Mouse (Mus musculus) hindbrain, postnatal 0 days (tissue): ENCODE measurements around the gene Hist1h2af. TPM values are rescaled to one million over a fixed set of nuclear protein-coding genes. Genes with fewer than 3 reads are reported as not detected.
A peak's percentile ranks its signal among the peaks of the same experiment; 100 is the strongest.

Source experiments
- ATAC-seq: fragments of 200-750 bp; cut with Nextera tagmentation; 2 replicates; pipeline ENCODE4 v1.8.0; 2017; ENCODE audit warnings: mild to moderate bottlenecking, moderate TSS enrichment, moderate library complexity
- DNase-seq: peaks from one replicate; pipeline ENCODE4 v3.0.0-alpha.2; 2015; ENCODE audit warnings: low spot score
- H3K27ac ChIP-seq: fragments of 300-500 bp; sonication (generic); 2 replicates; pipeline ENCODE4 v1.5.1; 2014; ENCODE audit warnings: mild to moderate bottlenecking
- H3K27me3 ChIP-seq: fragments of 300-500 bp; sonication (generic); 2 replicates; pipeline ENCODE4 v1.6.1; 2014; ENCODE audit warnings: low read length, mixed read lengths; ENCODE audit not compliant: insufficient read depth
- H3K36me3 ChIP-seq: fragments of 300-500 bp; sonication (generic); 2 replicates; pipeline ENCODE4 v1.6.1; 2014; ENCODE audit warnings: low read length, mixed read lengths; ENCODE audit not compliant: insufficient read depth
- H3K4me1 ChIP-seq: fragments of 300-500 bp; sonication (generic); 2 replicates; pipeline ENCODE4 v1.6.1; 2014; ENCODE audit warnings: antibody characterized with exemption, low read length, mixed read lengths; ENCODE audit not compliant: insufficient read depth
- H3K4me2 ChIP-seq: fragments of 300-500 bp; sonication (generic); 2 replicates; pipeline ENCODE4 v1.6.1; 2014; ENCODE audit warnings: low read depth, mild to moderate bottlenecking, low read length, moderate library complexity, mixed read lengths
- H3K4me3 ChIP-seq: fragments of 300-500 bp; sonication (generic); 2 replicates; pipeline ENCODE4 v1.5.1; 2014; ENCODE audit warnings: low read length
- H3K9ac ChIP-seq: fragments of 300-500 bp; sonication (generic); replicated peaks from 2 replicates; pipeline ENCODE4 v1.6.1; 2014; ENCODE audit warnings: mild to moderate bottlenecking, low read length, moderate library complexity, mixed read lengths
- H3K9me3 ChIP-seq: fragments of 300-500 bp; sonication (generic); 2 replicates; pipeline ENCODE4 v1.6.1; 2016; ENCODE audit warnings: low read length, mixed read lengths
- CTCF ChIP-seq: IDR thresholded peaks from 2 replicates; pipeline ENCODE4 v1.5.1; 2016; ENCODE audit warnings: antibody characterized with exemption, control low read depth, low read depth
- WGBS: fragments of 180-500 bp; shearing (Covaris S2); extraction: QIAGEN DNeasy Blood & Tissue Kit; methylation state at CpG from one replicate; pipeline ENCODE4 v1.1.7; 2014; 5-methylcytosine and 5-hydroxymethylcytosine counted together
- polyA plus RNA-seq: library from polyadenylated mRNA; unstranded; fragments of >200 nt; fragmentation: Nextera tagmentation; extraction: Ambion mirVana; gene quantifications from 2 replicates; pipeline ENCODE4 v1.2.1, GENCODE M21; 2015
- total RNA-seq: library from RNA; depleted of rRNA; stranded (reverse); fragments of >200 nt; gene quantifications from 2 replicates; pipeline ENCODE4 v1.2.3, GENCODE M21; 2014

The Hist1h2af gene
- total and polyA plus RNA-seq, 2 experiments from 2014 or later = 3.3 to 415 TPM

DNA sequence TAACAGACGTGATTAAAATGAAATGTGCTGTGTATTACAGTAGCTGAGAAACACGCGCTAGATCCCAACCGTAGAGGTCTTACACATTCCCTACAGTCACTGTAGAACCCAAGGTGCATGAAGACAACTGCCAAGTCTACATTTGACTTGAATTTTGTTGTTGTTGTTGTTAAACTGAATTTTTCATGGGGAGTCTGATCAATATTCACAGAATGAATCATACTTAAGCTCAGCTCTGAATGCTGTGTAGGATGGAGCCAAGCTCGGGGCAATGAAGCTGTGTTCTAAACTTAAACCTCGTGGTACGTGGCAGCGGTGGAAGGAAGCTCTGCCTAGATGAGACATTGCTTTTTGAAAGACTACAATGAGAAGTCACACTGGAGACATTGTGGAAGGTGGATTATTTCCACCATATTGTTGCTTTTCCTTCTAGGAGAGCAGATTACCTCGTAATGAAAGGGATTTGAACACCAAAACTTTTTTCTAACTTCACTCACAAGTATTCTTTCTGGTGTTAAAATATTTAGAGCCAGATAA lies 31.6 kb upstream of the Hist1h2af start:
- Histone ChIP-seq H3K9ac (no peak overlapping the region), H3K4me1 (peaks cover 2% of the 10 kb centered on the region; the same call in 1 of the 2 replicates), H3K9me3 (no peaks in the 10 kb centered on the region), H3K36me3 (no peaks in the 10 kb centered on the region), H3K4me3 (no peak overlapping the region), H3K27me3 (no peaks in the 10 kb centered on the region), H3K4me2 (no peak overlapping the region), H3K27ac (no peak overlapping the region)
- 40% methylated on average over 9 of the region's 9 CpGs for whole genome bisulfite sequencing
- DNase-seq (no peak), ATAC-seq (no peak)
- TF ChIP-seq CTCF = no peak

DNA sequence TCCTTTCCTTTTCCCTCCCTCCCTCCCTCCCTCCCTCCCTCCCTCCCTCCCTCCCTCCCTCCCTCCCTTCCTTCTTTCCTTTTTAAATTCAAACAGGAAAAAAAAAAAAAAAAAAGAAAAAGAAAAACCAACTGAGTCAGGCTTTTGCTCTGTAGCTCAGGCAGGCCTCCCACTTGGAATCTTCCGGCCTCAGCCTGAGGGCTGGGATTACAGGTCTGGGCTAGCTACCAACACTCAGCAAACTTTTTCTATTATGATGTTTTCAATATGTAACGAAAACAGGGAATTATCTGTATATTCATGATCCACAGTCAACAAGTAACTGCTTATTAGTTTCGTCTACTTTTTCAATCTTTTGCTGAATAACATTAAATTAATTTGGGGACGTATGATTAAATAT lies 30.8 kb upstream of the Hist1h2af start:
- H3K36me3 ChIP-seq = no peaks in the 10 kb centered on the region
- H3K4me2 ChIP-seq = no peak overlapping the region
- H3K9ac ChIP-seq = no peak overlapping the region
- no peaks in the 10 kb centered on the region for H3K27me3 ChIP-seq
- H3K4me3 ChIP-seq = no peak overlapping the region
- DNase-seq = no peak
- no peak for TF ChIP-seq CTCF
- H3K27ac ChIP-seq = no peak overlapping the region
- peaks cover 2% of the 10 kb centered on the region; the same call in 1 of the 2 replicates for H3K4me1 ChIP-seq
- no peak for ATAC-seq
- 53% methylated on average over 4 of the region's 4 CpGs for WGBS
- H3K9me3 ChIP-seq = no peaks in the 10 kb centered on the region

DNA sequence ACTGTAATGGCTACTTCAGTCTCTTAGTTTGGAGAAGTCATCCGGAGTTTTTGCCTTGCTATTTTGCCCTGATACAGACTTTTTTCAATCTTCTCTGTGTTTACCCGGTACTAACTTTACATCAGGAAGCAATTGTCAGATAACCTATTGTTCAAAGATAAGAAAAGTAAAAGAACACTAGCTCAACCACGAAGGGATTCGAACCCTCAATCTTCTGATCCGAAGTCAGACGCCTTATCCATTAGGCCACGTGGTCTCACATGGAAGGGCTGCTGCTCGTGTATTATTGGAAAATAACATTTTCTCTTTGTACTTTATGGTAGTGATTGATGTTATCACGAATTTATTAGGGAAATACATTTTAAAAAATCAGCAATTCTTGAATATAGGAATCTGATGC lies 29.9 kb upstream of the Hist1h2af start:
- Histone ChIP-seq H3K36me3 (no peaks in the 10 kb centered on the region), H3K9me3 (no peaks in the 10 kb centered on the region), H3K27ac (no peak overlapping the region), H3K9ac (no peak overlapping the region), H3K4me1 (peaks cover 2% of the 10 kb centered on the region; the same call in 1 of the 2 replicates), H3K4me2 (peak overlapping the region; percentile 22), H3K27me3 (no peaks in the 10 kb centered on the region), H3K4me3 (no peak overlapping the region)
- 3% methylated on average over 9 of the region's 9 CpGs for WGBS
- TF ChIP-seq CTCF = no peak
- DNase-seq (peak; percentile 77), ATAC-seq (peak; percentile 74; the same call in 1 of the 2 replicates)

DNA sequence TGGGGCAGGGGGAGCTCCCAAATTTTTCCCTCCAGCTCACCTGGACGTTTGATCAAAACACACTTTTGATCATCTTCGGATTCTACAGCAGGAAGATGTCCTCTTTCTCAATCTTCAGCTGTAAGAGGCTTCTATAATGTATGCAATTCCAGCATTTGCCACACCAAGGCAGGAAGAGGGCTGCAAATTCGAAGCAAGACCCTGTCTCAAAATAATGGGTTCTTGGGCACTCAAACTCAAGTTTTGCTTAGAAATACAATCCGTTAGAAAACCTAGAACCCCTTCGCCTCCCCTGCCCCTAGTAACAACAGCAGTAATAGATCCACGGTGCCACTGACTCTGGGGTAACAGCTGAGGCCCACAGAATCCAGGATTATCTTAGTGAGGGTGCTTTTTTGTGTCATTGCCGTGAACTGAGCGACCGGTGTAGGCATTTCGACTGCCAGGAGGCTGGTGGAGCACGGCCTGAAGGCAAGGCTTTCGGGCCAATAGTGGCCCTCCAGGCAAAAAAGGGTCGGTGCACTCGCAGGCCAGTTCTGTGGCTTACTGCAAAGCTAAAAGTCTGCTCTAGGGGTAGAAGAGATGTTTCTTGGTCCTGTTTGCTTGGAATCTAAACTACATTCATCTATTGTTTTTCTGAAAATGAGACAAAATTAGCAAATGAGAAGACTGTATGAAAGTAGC lies 27.9 kb upstream of the Hist1h2af start:
- WGBS = 11% methylated on average over 14 of the region's 14 CpGs
- H3K4me3 ChIP-seq = 0 out of 2 replicates have a peak overlapping the region, but pooled peaks have one; percentile 3
- no peaks in the 10 kb centered on the region for H3K27me3 ChIP-seq
- DNase-seq (no peak), ATAC-seq (no peak)
- H3K4me2 ChIP-seq = peak overlapping the region; percentile 45
- H3K27ac ChIP-seq = no peak overlapping the region
- TF ChIP-seq CTCF = no peak
- H3K4me1 ChIP-seq = peaks cover 2% of the 10 kb centered on the region; the same call in 1 of the 2 replicates
- H3K9ac ChIP-seq = no peak overlapping the region
- no peaks in the 10 kb centered on the region for H3K36me3 ChIP-seq
- H3K9me3 ChIP-seq = no peaks in the 10 kb centered on the region

DNA sequence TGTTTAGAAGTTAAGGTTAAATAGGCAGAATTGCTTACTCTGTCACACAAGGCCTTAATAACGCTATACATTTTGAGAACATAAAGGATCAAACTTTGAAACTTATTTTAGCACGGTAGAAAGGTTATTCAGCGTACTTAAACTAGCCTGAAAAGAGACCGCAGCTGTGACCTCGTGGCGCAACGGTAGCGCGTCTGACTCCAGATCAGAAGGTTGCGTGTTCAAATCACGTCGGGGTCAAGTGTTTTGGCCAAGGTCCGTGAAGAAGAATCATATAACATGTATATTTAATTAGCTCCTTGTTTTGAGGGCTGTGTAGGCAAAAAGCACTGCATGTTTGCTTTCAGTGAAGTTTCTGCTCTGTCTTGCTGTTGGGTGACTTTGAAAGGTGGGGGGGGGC lies 27.4 kb upstream of the Hist1h2af start:
- 14% methylated on average over 13 of the region's 13 CpGs for WGBS
- Histone ChIP-seq H3K27ac (no peak overlapping the region), H3K4me2 (peak overlapping the region; percentile 45), H3K27me3 (no peaks in the 10 kb centered on the region), H3K4me1 (peaks cover 2% of the 10 kb centered on the region; the same call in 1 of the 2 replicates), H3K9ac (no peak overlapping the region), H3K9me3 (no peaks in the 10 kb centered on the region), H3K4me3 (0 out of 2 replicates have a peak overlapping the region, but pooled peaks have one; percentile 3), H3K36me3 (no peaks in the 10 kb centered on the region)
- ATAC-seq (no peak), DNase-seq (peak; percentile 58)
- TF ChIP-seq CTCF = no peak

DNA sequence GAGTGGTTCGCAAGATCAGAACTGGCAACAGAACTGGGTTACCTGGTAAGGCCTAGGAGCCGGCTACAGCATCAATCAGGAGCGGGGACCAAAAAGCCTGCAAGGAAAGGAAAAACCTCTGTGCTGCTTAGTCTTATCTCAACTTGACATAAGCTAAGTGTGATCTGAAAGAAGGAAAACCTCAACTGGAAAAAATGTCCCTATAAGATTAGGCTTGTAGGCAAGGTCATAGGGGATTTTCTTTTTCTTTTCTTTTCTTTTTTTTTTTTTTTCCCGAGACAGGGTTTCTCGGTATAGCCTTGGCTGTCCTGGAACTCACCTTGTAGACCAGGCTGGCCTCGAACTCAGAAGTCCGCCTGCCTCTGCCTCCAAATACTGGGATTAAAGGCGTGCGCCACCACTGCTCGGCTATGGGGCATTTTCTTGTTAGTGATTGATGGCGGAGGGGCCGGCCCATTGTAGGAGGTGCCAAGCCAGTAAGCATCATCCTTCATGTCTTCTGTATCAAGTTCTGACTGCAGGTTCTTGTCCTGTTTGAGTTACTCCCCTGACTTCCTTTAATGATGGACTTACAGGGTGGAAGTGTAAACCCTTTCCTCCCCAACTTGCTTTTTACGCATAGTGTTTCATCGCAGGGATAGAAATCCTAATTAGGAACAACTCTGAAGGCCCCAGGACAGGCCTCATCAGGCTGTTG lies 26.7 kb upstream of the Hist1h2af start:
- no peak for DNase-seq
- no peaks in the 10 kb centered on the region for H3K36me3 ChIP-seq
- WGBS = 28% methylated on average over 14 of the region's 14 CpGs
- ATAC-seq = no peak
- no peaks in the 10 kb centered on the region for H3K9me3 ChIP-seq
- no peak overlapping the region for H3K9ac ChIP-seq
- no peak overlapping the region for H3K4me3 ChIP-seq
- H3K27me3 ChIP-seq = no peaks in the 10 kb centered on the region
- no peak for TF ChIP-seq CTCF
- no peak overlapping the region for H3K27ac ChIP-seq
- H3K4me1 ChIP-seq = peaks cover 2% of the 10 kb centered on the region; the same call in 1 of the 2 replicates
- H3K4me2 ChIP-seq = peak overlapping the region; percentile 10; the same call in 1 of the 2 replicates
